Comparison of ENCODE assay signal across 8 mouse cellular contexts in the genomic region with DNA sequence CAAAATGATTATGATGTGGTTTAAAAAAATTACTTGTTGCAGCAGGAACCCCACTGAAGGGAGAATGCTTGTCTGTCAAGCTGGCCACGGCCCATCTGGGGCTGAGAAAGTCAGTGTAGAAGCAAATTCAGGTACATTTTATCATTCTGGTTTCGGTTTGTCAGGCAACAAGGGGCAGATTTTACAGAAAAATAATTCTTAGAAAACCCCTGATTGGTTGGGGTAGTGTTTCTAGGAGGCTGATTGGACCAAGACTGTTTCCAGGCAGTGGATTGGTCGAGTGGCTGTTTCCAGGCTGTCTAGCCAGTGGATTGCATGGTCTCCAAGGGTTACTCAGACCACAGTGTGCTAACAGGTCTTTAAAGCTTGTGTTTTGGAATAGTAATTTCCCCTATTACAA. TPM values are rescaled to one million over a fixed set of nuclear protein-coding genes. Genes with fewer than 3 reads are reported as not detected.
DNase-seq lines count a peak whose midpoint lies in the region; ATAC-seq lines count a peak whose summit lies in the region.

A gene (minus strand): TSS at position 162 of the 400 bp plus-strand sequence.

- WGBS in forebrain, embryonic 16.5 days = 68% methylated on average over 3 of the region's 3 CpGs

- no peaks in the 10 kb centered on the region for H3K4me1 ChIP-seq in forebrain, embryonic 16.5 days (replicated peaks; ENCODE audit: control insufficient read depth, insufficient read depth, low read length)

- no peak within 1 kb of the TSS for H3K9ac ChIP-seq in forebrain, embryonic 16.5 days (replicated peaks; ENCODE audit: low read depth, low read length)

- DNase-seq in embryo, embryonic 10.5 days (ENCODE audit: low spot score) = peak; percentile 6
- DNase-seq in embryo, embryonic 10 days (ENCODE audit: low spot score) = no peak
- DNase-seq in adrenal gland, adult 2 months = peak; percentile 85
- DNase-seq in heart, postnatal 4 days = peak; percentile 48
- peak; percentile 62 for DNase-seq in layer of hippocampus, adult 9-11 months
- DNase-seq in lung, postnatal 14 days = peak; percentile 51
- peak; percentile 20 to 27 for DNase-seq in right cerebral cortex, adult 2 months (ENCODE audit: low spot score in 2 of 2)

- no peak within 1 kb of the TSS for H3K4me2 ChIP-seq in forebrain, embryonic 16.5 days (ENCODE audit: low read length)

- ATAC-seq in forebrain, embryonic 16.5 days = no peak

- no peaks in the 10 kb centered on the region for H3K36me3 ChIP-seq in forebrain, embryonic 16.5 days (ENCODE audit: control insufficient read depth, insufficient read depth)

- H3K9me3 ChIP-seq in forebrain, embryonic 16.5 days (ENCODE audit: control insufficient read depth, low read length) = no peaks in the 10 kb centered on the region

- no peak within 1 kb of the TSS for H3K27ac ChIP-seq in forebrain, embryonic 16.5 days (ENCODE audit: low read length)

- H3K27me3 ChIP-seq in forebrain, embryonic 16.5 days (replicated peaks; ENCODE audit: control insufficient read depth, insufficient read depth, low read length) = no peaks in the 10 kb centered on the region

- H3K4me3 ChIP-seq in forebrain, embryonic 16.5 days (replicated peaks; ENCODE audit: low read length) = no peak within 1 kb of the TSS

RNA-seq across cellular contexts. Expression of the gene that starts here (rescaled TPM):
- 100 to 1,000 TPM; 165 to 239 TPM for total RNA-seq in adrenal gland, adult 2 months (2021)
- polyA plus RNA-seq in adrenal gland, adult 2 months (2012; rRNA removed) = 205 and 321 TPM in 2 replicates
- 77.6 and 100 TPM in 2 replicates for polyA plus RNA-seq in forebrain, embryonic 16.5 days (2015; fragmentation: Nextera tagmentation; extraction: Ambion mirVana)
- total RNA-seq in heart, postnatal 4 days (2021) = 100 to 1,000 TPM; 103 to 110 TPM
